Mouse (Mus musculus) lung, adult 2 months (tissue): ENCODE data around the gene Inhba. TPM values are rescaled to one million over a fixed set of nuclear protein-coding genes. Genes with fewer than 3 reads are reported as not detected.

Experiments used
- DNase-seq: peaks from one replicate; pipeline ENCODE4 v3.0.0; 2022
- H3K4me1 ChIP-seq: fragments of 200-500 bp; 2 replicates; pipeline ENCODE4 v1.6.1; 2011; ENCODE audit warnings: low read length; ENCODE audit not compliant: control insufficient read depth, insufficient read depth
- H3K4me3 ChIP-seq: fragments of 200-500 bp; replicated peaks from 2 replicates; pipeline ENCODE3; 2011; ENCODE audit warnings: low read depth, mild to moderate bottlenecking, control low read depth, low read length; ENCODE audit errors: extremely low read depth
- CTCF ChIP-seq: fragments of 200-500 bp; IDR thresholded peaks from 2 replicates; pipeline ENCODE4 v1.5.1; 2011; ENCODE audit warnings: mild to moderate bottlenecking, low read length, control low read depth; ENCODE audit not compliant: insufficient read depth
- POLR2A ChIP-seq: fragments of 200-500 bp; IDR thresholded peaks from 2 replicates; pipeline ENCODE4 v1.6.1; 2011; ENCODE audit warnings: low read depth, mild to moderate bottlenecking, control low read depth, low read length, borderline replicate concordance; ENCODE audit errors: extremely low read depth
- WGBS: fragments of 180-500 bp; shearing (Covaris S2); methylation state at CpG from one replicate; pipeline ENCODE4 v1.1.7; 2018; 5-methylcytosine and 5-hydroxymethylcytosine counted together
- polyA plus RNA-seq: library from polyadenylated mRNA; depleted of rRNA; stranded (reverse); fragments of >200 nt; gene quantifications from 2 replicates; pipeline ENCODE4 v1.2.3, GENCODE M21; 2012

Inhba gene
- polyA plus RNA-seq, 1 experiment: 0.86 TPM

DNA sequence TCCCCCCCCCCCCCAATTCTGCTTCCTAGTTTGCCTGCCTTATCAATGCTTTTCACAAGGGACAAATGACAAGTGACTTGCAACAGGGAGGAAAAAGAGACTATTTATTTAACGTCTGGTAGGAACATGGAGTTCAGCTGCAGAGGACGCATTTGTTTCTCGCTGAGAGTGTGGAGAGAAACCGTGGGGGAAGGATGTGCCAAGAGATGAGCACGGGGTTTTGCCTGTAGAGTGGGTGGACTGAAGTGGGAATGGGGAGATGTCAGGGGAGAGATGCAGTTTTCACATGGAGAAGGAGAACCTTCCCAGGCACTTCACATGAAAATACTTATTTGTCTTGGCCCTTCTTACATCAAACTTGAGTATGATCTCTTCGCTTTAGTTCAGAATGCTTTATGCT lies 9.5 kb downstream of the Inhba start:
- H3K4me3 ChIP-seq: no peak overlapping the region
- WGBS: 37% methylated on average over 6 of the region's 6 CpGs
- DNase-seq: no peak
- 0 out of 2 replicates have a peak, but pooled peaks cover 2% of the 10 kb centered on the region for H3K4me1 ChIP-seq
- TF ChIP-seq CTCF (no peak), POLR2A (no peak)

- Histone ChIP-seq H3K4me1 (0 out of 2 replicates have a peak, but pooled peaks cover 2% of the 10 kb centered on the region), H3K4me3 (no peak overlapping the region)
- no peak for DNase-seq
- 86% methylated on average over 7 of the region's 7 CpGs for WGBS
- TF ChIP-seq POLR2A: no peak
- no peak for TF ChIP-seq CTCF
Measured at GRCm38 (mm10) chr13:16021849-16022248, 10.2 kb downstream of the Inhba start.

- Histone ChIP-seq H3K4me3 (no peak overlapping the region), H3K4me1 (no peaks in the 10 kb centered on the region)
- no peak for DNase-seq
- TF ChIP-seq CTCF: no peak
- TF ChIP-seq POLR2A: no peak
- 95% methylated on average over 8 of the region's 8 CpGs for WGBS
Measured at GRCm38 (mm10) chr13:16022536-16022935, 10.9 kb downstream of the Inhba start.

- no peak for DNase-seq
- H3K4me3 ChIP-seq: no peak overlapping the region
- 61% methylated on average over 13 of the region's 13 CpGs for WGBS
- H3K4me1 ChIP-seq: no peaks in the 10 kb centered on the region
- no peak for TF ChIP-seq CTCF
- TF ChIP-seq POLR2A: no peak
Measured at GRCm38 (mm10) chr13:16023070-16024039, 11.7 kb downstream of the Inhba start.

- WGBS: 38% methylated on average over 5 of the region's 5 CpGs
- TF ChIP-seq CTCF: no peak
- no peak for TF ChIP-seq POLR2A
- no peak for DNase-seq
- Histone ChIP-seq H3K4me1 (no peaks in the 10 kb centered on the region), H3K4me3 (no peak overlapping the region)
Measured at GRCm38 (mm10) chr13:16030557-16031057, 19.0 kb downstream of the Inhba start.

DNA sequence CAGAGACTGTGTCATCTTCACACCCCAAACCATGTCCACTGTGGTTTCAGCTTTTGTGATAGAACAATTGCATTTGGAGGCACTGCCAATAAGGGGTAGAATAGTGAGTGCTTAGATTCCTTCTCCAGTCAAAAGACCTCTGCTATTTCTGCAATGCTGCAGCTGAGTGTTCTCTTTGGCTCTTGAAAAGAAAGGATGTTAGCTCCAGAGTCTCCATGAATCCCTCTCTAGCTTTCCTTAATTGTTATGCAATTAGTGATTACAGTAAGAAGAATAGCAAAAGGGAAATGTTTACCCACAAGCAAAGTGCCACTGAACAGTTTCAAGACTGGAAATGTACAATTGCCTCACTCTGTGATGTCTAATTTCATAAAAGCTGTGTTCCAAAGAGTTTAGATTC lies 20.8 kb downstream of the Inhba start:
- Histone ChIP-seq H3K4me1 (no peaks in the 10 kb centered on the region), H3K4me3 (no peak overlapping the region)
- no peak for DNase-seq
- no peak for TF ChIP-seq POLR2A

- Histone ChIP-seq H3K4me3 (no peak overlapping the region), H3K4me1 (no peaks in the 10 kb centered on the region)
- no peak for TF ChIP-seq CTCF
- TF ChIP-seq POLR2A: no peak
- WGBS: 77% methylated on average over 6 of the region's 6 CpGs
- no peak for DNase-seq
Measured at GRCm38 (mm10) chr13:16032935-16033592, 21.4 kb downstream of the Inhba start.

- no peak for DNase-seq
- no peak for TF ChIP-seq CTCF
- TF ChIP-seq POLR2A: no peak
- Histone ChIP-seq H3K4me3 (no peak overlapping the region), H3K4me1 (no peaks in the 10 kb centered on the region)
- WGBS: 58% methylated on average over 2 of the region's 2 CpGs
Measured at GRCm38 (mm10) chr13:16069079-16069478, 57.4 kb downstream of the Inhba start.

DNA sequence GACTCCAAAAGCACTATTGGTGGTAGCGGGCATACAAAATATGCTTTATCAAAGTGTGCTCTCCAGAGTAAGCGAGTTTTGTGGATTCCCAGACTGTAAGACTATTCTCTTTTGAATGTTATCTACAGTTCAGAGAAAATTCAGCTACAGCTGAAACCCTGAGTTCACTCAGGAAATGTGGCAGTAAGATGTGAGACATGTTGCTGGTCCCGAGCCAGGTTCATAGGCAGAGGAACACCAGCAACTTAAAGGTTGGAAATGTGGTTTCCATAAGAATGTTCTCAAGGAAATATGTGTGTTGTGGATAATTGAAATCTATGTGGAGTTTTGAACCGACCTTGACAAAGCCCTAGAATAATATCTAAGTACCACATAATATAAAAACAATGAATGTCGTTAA lies 65.6 kb downstream of the Inhba start:
- Histone ChIP-seq H3K4me3 (no peak overlapping the region), H3K4me1 (no peaks in the 10 kb centered on the region)
- no peak for TF ChIP-seq POLR2A
- 58% methylated on average over 5 of the region's 5 CpGs for WGBS
- no peak for DNase-seq
